Mouse (Mus musculus): Measurements from ENCODE around the gene Pnpla5.

Pnpla5 gene

GRCm38 (mm10) chr15:84074705-84075185 lies 48.2 kb downstream of the Pnpla5 start:
- in situ Hi-C loops (cut with MboI; ENCODE audit: low pct_unique_long_range_greater_than_20kb in 1 of 2, low sequenced_read_pairs in 2 of 2, unreplicated experiment in 1 of 2): loop anchor here in 1 of 2 experiments (25.0 kb wide), 1 partner anchor 312 kb away; no protein-coding TSS in a partner anchor

- in situ Hi-C loops (cut with MboI; ENCODE audit: low pct_unique_long_range_greater_than_20kb in 1 of 2, low sequenced_read_pairs in 2 of 2, unreplicated experiment in 1 of 2): loop anchor here in 1 of 2 experiments (25.0 kb wide), 1 partner anchor 312 kb away; no protein-coding TSS in a partner anchor
These were observed 48.9 kb downstream of the Pnpla5 start for GRCm38 (mm10) chr15:84073911-84074704.

DNA sequence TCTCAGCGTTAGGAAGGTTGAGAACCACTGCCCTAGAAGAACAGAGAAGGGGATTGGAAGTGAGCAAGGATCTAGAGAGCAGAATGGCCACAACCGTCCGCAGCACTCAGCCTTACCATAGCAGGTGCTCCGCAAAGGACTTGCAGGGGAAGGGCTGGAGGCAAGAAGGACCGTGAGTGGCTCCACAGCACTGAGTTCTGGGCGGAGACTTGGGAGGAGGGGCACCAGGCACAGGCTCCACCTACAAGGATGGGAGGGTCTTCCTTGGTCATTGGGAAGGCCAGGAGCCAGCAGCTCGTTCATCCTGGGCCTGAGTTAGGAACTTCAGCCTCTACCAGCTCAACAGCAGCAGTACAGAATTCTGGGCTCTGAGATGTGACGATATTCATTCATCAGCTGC lies 49.9 kb downstream of the Pnpla5 start:
- in situ Hi-C loops (cut with MboI; ENCODE audit: low pct_unique_long_range_greater_than_20kb in 1 of 2, low sequenced_read_pairs in 2 of 2, unreplicated experiment in 1 of 2): loop anchor here in 1 of 2 experiments (25.0 kb wide), 1 partner anchor 311 kb away; no protein-coding TSS in a partner anchor

DNA sequence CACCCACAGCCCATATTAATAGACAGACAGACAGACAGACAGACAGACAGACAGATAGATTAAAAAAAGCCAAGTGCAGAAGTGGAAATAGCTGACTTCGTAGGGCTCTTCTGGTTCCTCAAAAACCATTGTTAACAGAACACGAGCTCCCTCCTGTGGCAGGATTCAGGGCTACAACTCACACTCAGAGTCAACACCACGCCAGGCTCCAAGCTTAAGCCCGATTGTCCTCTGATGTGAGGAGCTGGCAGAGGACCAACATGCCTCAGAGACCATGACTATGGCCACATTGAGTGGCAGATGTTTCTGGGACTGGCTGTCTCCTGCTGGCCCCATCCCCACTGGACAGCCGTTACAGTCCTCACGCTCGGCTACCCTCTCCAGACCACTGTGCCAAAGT lies 50.7 kb downstream of the Pnpla5 start:
- in situ Hi-C loops (cut with MboI; ENCODE audit: low pct_unique_long_range_greater_than_20kb in 1 of 2, low sequenced_read_pairs in 2 of 2, unreplicated experiment in 1 of 2): loop anchor here in 1 of 2 experiments (25.0 kb wide), 1 partner anchor 310 kb away; no protein-coding TSS in a partner anchor

DNA sequence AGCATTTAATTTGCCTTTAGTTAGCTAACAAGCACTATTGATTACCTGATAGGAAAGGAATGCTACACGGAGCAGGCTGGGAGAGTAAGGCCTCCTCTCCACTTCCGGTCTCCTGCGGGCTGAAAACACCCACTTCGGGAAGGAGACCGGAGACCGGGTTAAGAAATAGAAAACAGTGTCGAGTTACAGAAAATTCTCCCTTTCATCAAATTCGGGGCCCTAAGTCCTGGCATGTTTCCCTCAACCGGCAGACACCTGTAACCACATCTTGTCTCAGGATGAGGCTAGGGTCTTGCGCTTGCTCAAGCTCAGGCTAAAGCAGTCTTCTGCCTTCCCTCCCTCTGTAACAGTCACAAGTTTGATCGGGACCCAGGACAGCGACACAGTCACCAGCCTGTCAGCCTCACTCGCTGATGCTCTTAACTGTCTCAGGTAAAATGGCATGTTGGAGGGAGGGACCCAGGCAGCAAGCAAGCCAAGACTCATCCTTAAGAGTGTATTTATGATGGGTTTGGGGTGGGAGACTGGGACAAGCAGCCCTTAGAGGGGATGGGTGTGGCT lies 52.8 kb downstream of the Pnpla5 start:
- in situ Hi-C loops (cut with MboI; ENCODE audit: low pct_unique_long_range_greater_than_20kb in 1 of 2, low sequenced_read_pairs in 2 of 2, unreplicated experiment in 1 of 2): loop anchor here in 1 of 2 experiments (25.0 kb wide), 1 partner anchor 308 kb away; no protein-coding TSS in a partner anchor

- in situ Hi-C loops (cut with MboI; ENCODE audit: low pct_unique_long_range_greater_than_20kb in 1 of 2, low sequenced_read_pairs in 2 of 2, unreplicated experiment in 1 of 2): loop anchor here in 1 of 2 experiments (25.0 kb wide), 1 partner anchor 307 kb away; no protein-coding TSS in a partner anchor
These were observed 53.4 kb downstream of the Pnpla5 start for GRCm38 (mm10) chr15:84069455-84070050.

GRCm38 (mm10) chr15:84065701-84066100 lies 57.3 kb downstream of the Pnpla5 start:
- in situ Hi-C loops (cut with MboI; ENCODE audit: low pct_unique_long_range_greater_than_20kb in 1 of 2, low sequenced_read_pairs in 2 of 2, unreplicated experiment in 1 of 2): loop anchor here in 1 of 2 experiments (25.0 kb wide), 1 partner anchor 303 kb away; no protein-coding TSS in a partner anchor

DNA sequence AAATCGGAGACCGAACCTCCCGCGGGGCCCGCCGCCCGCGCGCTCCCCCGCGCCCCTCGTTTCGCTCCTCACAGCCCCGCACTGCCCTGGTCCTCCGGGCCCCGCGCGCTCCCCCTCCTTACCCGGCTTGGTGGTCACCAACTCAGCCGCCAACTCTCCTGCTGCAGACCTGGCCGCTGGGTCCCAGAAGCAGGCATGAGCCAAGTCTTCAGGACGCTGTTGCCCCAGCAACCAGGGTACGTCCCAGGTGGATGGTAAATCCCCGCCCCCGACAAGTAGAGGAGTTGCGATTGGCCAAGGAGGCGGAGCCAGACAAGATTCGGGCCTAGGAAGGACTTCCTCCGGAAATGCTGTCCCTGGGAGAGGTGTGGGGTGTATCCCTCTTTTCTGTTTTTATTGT lies 57.8 kb downstream of the Pnpla5 start, which contains the start of gene Efcab6:
Efcab6 (minus strand) TSS at position 240 of the 400 bp plus-strand sequence.
- in situ Hi-C loops (cut with MboI; ENCODE audit: low pct_unique_long_range_greater_than_20kb in 1 of 2, low sequenced_read_pairs in 2 of 2, unreplicated experiment in 1 of 2): loop anchor here in 1 of 2 experiments (25.0 kb wide), 1 partner anchor 303 kb away; no protein-coding TSS in a partner anchor

Data from mouse embryonic stem cell (cell line).